Mouse (Mus musculus): ENCODE results near the gene Cyfip2.
"Not testable (repeated sequence)": the region's sequence is repeated elsewhere in the genome, so short reads cannot be mapped to it uniquely, and the experiment has no call there.

Cyfip2 gene

DNA sequence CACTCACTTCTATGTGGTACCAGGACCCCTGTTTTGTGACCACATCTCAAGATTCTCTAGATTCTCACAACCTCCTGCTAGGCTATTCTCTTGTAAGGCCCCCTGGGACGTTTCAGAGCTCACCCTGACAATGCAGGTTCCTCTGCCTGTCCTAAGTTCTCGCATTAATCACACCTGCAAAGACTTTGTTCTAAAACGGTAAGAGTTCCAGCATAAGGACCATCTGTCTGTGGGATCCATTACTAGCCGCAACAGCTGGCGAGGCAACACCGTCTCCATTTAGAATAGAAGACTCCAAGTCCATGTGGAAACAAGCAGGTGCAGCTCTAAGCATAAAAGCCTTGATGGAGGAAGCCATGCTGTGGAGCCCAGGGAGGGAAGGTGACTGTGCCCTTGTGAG, 82.5 kb downstream of the Cyfip2 start:
- DNase-seq = no peak

- no peak for DNase-seq
Measured at GRCm38 (mm10) chr11:46225345-46225744, 87.3 kb downstream of the Cyfip2 start.

DNA sequence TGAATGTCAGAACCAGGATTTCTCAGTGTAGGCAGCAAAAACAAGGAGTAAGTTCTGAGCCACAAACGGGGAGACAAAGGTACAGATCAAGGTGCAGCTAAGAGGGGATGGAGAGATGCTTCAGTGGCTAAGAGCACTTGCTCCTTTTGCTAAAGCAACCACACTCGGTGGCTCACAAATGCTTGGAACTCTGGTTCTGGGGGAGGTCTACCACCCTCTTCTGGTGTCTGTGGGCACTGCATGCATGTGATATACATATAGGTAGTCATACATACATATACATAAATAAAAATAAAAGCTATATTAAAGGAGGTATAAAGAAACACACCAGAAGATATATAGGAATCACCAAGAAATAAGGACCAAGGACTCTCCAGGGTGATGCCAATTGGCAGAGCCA, 89.1 kb downstream of the Cyfip2 start:
- no peak for DNase-seq

GRCm38 (mm10) chr11:46220211-46220610, 92.4 kb downstream of the Cyfip2 start:
- no peak for DNase-seq

GRCm38 (mm10) chr11:46219380-46219779, 93.3 kb downstream of the Cyfip2 start:
- DNase-seq = peak; percentile 58

DNA sequence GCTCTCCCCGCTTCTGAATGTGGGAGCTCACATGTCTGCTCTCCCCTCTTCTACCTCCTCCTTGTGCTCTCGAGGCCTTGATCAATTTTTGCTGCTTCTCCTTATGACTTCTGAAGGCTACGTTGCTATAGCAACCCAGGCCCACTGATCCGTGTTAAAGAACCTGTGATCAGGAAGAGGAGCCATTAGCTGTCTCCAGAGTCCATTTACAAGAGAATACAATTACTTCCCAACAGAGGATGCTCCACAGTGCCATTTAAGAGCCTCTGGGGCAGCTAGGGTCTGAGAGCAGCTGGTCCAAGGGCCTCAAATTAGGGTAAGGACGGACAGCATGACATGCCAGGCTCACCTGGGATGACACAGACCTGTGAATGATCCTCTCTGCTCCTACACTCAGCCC, 94.1 kb downstream of the Cyfip2 start:
- no peak for DNase-seq

DNA sequence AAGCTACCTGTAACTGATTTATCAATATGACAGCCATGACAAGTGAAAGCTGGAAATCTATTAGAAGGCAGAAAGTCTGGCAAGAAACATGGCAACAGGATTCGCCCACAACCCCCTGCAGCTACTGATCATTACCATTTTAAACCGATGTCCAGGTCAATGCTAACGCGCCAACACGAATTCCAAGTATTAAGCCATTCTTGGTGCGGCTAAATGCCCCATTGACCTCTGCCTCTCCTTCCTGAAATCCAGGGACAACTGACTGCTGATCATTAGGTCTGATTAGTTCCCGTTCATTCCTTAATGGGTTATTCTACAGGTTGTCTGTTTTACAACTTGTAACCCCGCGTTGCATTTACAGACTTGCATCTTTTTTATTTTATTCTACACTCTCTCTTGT, 95.0 kb downstream of the Cyfip2 start:
- no peak for DNase-seq

DNA sequence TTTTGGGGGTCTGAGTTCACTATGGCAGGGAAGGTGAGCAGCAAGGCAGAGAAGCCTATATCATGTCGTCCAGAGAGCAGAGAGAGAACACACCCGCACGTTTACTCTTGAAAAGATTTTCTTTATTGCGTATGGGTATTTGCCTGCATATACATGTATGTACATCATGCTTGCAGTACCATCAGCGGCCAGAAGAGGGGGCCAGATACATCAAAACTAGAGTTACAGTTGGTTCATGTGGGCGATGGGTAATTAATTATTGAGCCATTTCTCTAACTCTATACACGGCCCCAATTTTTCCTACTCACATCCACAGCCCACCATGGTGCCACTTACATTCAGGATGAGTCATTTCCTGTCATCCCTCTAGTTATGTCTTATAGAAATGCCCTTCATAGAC, 96.0 kb downstream of the Cyfip2 start:
- no peak for DNase-seq

DNA sequence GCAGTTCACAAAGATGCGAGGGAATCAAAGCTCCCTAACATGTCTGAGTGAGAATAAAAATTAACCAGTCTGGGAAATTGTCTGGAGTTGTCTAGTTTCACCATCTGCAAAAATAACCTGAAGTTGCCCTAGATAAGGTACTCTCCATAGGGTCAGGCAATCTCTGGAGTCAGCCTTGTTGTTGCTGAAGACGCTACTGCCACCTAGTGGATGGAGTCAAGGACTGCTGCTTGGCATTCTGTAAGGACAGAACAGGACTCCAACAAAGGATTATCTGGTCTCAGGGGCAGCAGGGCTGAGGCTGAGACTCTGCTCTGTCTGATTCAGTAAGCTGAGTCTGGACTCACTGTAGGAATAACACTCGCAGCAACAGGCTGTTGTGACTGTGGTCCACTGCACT, 97.3 kb downstream of the Cyfip2 start:
- peak; percentile 73 for DNase-seq

GRCm38 (mm10) chr11:46214368-46215230, 98.1 kb downstream of the Cyfip2 start:
- DNase-seq = no peak

GRCm38 (mm10) chr11:46213844-46214243, 98.8 kb downstream of the Cyfip2 start:
- DNase-seq = no peak

- no peak for DNase-seq
Measured at GRCm38 (mm10) chr11:46211858-46212257, 100.8 kb downstream of the Cyfip2 start.

DNA sequence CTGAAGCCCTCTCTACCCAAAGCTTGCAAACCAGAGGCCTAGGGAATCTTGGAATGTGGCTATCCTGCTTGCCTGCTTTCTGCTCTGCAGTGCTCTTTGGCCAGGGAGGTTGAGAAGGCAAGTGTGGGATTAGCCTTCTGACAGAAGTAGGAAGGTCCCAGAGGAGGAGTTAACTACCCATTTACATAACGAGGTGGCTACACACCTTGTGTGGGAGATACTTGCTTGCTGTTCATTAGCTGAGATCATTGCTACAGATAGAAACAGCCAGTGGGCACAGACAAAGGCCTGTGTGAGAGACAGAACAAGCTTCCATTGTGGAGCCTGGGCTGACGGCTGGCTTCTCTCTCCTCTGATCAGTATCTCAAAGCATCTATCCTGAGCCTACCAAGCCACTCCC, 102.8 kb downstream of the Cyfip2 start:
- DNase-seq = no peak

GRCm38 (mm10) chr11:46205639-46206409, 106.8 kb downstream of the Cyfip2 start:
- DNase-seq = no peak

DNA sequence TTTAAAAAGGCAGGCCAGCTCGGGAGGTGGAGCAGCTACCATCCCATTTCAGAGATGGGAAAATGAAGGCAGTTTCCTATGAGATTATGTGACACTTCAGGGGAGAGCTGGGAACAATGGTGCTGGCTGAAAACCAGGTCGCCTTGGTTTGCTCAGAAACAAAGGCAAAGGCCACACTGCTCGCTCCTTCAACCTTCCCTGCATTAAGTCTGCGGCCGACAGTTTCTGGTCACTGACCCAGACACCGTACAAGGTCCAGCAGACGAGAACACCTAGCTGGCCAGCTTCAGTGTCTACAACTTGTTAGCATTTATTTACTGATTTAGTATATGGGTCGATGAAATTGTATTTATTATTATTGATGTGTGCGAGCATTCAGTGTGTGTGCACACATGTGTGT, 107.8 kb downstream of the Cyfip2 start:
- no peak for DNase-seq

DNA sequence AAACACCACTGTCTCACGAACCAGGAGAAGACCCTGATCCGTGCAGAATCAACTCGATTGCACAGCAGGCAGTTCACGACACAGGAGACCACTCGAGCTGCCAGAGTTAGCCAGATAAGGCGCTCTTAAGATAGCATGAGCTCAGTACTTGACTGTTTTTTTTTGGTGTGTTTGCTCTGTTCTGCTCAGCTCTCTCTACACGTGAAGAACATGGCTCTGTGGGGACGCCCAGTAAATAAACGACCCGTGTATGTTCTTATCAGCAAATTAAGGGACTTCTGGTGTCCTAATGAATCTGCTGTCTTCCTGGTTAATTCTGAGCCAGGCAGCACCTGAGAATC, 110.1 kb downstream of the Cyfip2 start:
- DNase-seq = no peak

DNA sequence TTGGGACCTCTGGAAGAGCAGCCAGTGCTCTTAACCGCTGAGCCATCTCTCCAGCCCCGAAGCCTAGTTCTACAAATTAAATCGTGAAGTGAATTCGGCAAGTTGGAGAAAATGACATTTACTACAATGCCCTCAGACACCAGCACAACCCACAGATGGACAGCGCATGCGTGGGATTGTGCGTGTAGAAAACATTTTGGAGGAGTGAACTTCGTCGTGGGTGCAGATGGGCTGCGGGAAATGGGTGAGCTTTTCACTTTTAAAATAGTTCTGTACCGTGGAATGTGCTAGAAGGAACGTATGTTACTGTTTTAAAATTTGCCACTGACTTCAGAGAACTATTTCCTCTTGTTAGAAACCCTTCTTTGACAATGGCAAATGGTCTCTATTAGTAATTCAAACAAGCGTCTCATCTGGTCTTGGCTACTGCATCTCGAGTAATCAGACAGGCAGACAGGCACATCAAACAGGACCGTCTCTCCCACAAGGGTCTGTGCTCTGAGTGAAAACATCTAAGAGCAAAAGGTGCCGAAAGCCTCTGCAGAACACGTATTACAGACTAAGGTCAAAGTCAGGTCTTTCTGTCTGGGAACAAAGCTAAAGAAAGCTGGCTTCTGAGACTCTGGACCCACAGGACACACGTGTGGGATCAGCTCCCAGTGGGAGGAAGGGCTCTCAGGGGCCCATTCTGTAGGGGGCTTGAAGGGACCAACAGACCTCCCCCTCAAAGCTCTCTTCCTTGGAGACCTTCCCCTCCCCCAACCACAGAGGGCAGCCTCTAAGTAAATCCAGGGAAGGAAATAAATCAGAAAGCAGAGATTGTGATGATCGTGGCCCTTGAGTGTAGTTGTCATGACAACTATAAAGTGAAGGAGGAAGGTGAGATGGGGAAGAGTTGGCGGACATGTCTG, 110.8 kb downstream of the Cyfip2 start:
- peak; percentile 82 for DNase-seq

DNA sequence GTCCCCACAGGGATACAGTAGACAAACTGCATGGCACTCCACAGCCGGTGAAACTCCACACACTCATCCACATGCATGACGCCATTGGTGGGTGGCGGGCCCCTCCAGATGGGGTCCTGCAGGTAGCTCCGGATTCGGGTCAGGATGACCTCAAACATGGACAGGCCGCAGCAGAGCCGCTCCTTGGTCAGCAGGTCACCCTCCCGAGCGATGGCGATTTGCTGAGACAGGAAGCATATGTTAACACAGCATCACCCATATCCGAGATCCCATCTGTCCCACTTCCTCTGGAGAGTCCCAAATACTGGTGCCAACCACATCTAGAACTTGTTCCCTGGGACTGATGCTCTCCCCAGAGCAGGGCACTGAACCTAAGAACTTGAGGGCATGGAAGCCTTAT, 112.0 kb downstream of the Cyfip2 start:
- DNase-seq = no peak

DNA sequence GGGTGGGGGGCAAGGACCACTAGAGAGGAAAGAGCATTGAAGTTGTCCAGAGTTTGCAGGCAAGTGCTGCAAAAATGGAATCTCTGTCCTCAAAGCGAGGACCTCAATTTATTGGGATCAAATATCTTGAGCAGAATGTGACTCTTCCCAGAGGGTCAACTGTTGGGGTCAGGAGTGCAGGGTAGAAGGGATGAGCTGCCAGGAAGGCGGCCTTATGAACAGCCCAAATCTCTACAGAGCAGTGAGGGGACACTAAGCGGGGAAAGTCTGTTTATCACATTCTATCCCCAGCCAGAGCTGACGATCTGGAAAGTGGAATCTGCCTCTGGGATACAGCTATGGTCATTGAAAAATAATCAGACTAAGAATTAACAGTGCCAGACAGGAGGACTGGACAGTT, 118.5 kb downstream of the Cyfip2 start:
- no peak for DNase-seq

DNA sequence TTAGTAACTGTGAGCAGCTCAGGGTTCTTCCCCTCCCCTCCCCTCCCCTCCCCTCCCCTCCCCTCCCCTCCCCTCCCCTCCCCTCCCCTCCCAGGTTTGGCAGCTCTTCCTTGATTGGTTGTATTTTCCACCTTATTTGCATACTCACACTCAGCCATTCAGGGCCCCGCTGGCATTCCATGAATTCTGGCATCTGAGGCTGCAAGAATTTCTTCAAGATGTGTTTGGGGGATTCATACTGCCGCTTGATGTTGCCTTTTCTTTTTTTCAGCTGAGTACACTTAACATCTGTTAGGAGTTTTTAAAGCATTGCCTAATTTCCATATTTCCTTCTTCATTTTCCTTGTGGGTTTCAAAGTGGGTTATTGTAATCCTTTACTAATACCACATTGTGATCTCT, 124.4 kb downstream of the Cyfip2 start:
- DNase-seq = no peak

DNA sequence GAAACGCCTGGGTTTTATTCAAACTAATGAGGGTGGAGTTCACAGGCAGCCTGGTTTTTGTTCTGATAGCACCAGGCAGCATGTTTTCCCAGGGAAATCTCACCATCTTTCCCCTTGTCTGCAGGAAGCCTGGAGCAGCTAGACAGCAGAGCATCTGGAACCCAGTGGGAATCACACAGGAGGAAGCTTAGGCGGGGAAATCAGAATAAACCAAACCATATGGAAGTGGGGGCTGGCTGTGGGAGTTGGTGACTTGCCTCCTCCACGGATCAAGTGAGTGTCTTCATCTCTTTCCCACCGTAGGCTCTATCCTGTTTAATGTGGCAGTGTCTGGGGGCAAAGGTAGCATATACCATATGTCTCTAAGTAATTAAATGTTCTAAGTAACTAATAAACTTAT, 127.2 kb downstream of the Cyfip2 start:
- DNase-seq = peak; percentile 67

DNA sequence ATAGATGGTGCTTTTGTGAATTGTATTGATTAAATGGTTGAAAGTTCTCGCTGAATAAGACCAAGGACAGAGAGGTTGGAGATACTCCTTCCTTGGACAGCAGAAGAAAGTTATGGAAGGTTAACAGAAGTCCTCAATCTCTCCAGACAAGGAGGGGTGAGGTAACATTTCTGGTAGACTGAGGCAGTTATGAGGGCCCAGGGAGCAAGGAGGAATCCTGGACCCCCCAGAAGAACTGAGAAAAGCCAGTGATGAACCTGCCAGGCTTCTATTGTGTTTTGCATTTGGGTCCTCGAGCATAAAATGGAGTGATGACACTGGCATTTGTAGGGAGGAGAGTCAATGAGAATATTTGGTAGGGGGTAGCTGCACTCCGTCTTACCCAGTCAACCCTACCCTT, 127.7 kb downstream of the Cyfip2 start:
- DNase-seq = no peak

- not testable (repeated sequence) for DNase-seq
Measured at GRCm38 (mm10) chr11:46182031-46182430, 130.6 kb downstream of the Cyfip2 start.
